Mouse (Mus musculus): Measurements from ENCODE around the gene Ltbp3. TPM values are rescaled to one million over a fixed set of nuclear protein-coding genes. Genes with fewer than 3 reads are reported as not detected.

Gene Ltbp3
- polyA plus RNA-seq, 3 experiments from 2014 or later: 0.77 TPM; not detected in 2

- ATAC-seq: no peak
Observed at GRCm38 (mm10) chr19:5807740-5808139, 67.0 kb downstream of the Ltbp3 start.

Other genes starting within 250 kb of the Ltbp3 start
- gene 1700020D05Rik, start 237.1 kb upstream of the Ltbp3 start, polyA plus RNA-seq (2017; shearing (Covaris generic)): under 1 TPM; 0.44 to 0.82 (median 0.70) TPM
- 10 to 100 TPM; 11.7 to 26.7 (median 20.0) TPM for gene Snx32, start 230.4 kb upstream of the Ltbp3 start, polyA plus RNA-seq (2017; shearing (Covaris generic))
- not detected for gene Ovol1, start 180.3 kb upstream of the Ltbp3 start, polyA plus RNA-seq (2017; shearing (Covaris generic))
- 1 to 10 TPM; 5.8 to 7.4 (median 6.5) TPM for gene Ap5b1, start 172.9 kb upstream of the Ltbp3 start, polyA plus RNA-seq (2017; shearing (Covaris generic))
- 100 to 1,000 TPM in 1 of 3 experiments, 10 to 100 TPM in 2; 40.8 to 104 (median 97.1) TPM for gene Rnaseh2c, start 139.0 kb upstream of the Ltbp3 start, polyA plus RNA-seq (2017; shearing (Covaris generic))
- gene Kat5, start 130.7 kb upstream of the Ltbp3 start, polyA plus RNA-seq (2017; shearing (Covaris generic)): 10 to 100 TPM; 34.5 to 46.1 (median 42.4) TPM
- gene Rela, start 103.4 kb upstream of the Ltbp3 start, polyA plus RNA-seq (2017; shearing (Covaris generic)): 100 to 1,000 TPM in 2 of 3 experiments, 10 to 100 TPM in 1; 95.8 to 144 (median 126) TPM
- gene Sipa1, start 77.2 kb upstream of the Ltbp3 start, polyA plus RNA-seq (2017; shearing (Covaris generic)): 10 to 100 TPM; 23.3 to 28.7 (median 25.0) TPM
- 1 to 10 TPM; 6.6 to 8.7 (median 7.8) TPM for gene Map3k11, start 52.2 kb upstream of the Ltbp3 start, polyA plus RNA-seq (2017; shearing (Covaris generic))
- gene Pcnx3, start 52.0 kb upstream of the Ltbp3 start, polyA plus RNA-seq (2017; shearing (Covaris generic)): 10 to 100 TPM; 14.8 to 26.0 (median 21.1) TPM
- 1 to 10 TPM; 1.5 to 5.7 (median 2.6) TPM for gene Kcnk7, start 36.5 kb upstream of the Ltbp3 start, polyA plus RNA-seq (2017; shearing (Covaris generic))
- gene Ehbp1l1, start 14.6 kb upstream of the Ltbp3 start, polyA plus RNA-seq (2017; shearing (Covaris generic)): 10 to 100 TPM; 12.5 to 43.4 (median 19.4) TPM
- 10 to 100 TPM; 13.0 to 57.6 (median 36.1) TPM for gene Fam89b, start 11.3 kb upstream of the Ltbp3 start, polyA plus RNA-seq (2017; shearing (Covaris generic))
- 10 to 100 TPM; 14.2 to 19.5 (median 15.4) TPM for gene Scyl1, start 30.5 kb downstream of the Ltbp3 start, polyA plus RNA-seq (2017; shearing (Covaris generic))
- 10 to 100 TPM; 57.3 to 71.3 (median 60.1) TPM for gene Frmd8, start 134.4 kb downstream of the Ltbp3 start, polyA plus RNA-seq (2017; shearing (Covaris generic))
- gene Slc25a45, start 136.9 kb downstream of the Ltbp3 start, polyA plus RNA-seq (2017; shearing (Covaris generic)): 10 to 100 TPM; 48.8 to 54.8 (median 54.1) TPM
- 1 to 10 TPM in 1 of 3 experiments, under 1 TPM in 2; 0.36 to 1.1 (median 0.66) TPM for gene Tigd3, start 153.2 kb downstream of the Ltbp3 start, polyA plus RNA-seq (2017; shearing (Covaris generic))
- 100 to 1,000 TPM; 157 to 198 (median 189) TPM for gene Dpf2, start 172.1 kb downstream of the Ltbp3 start, polyA plus RNA-seq (2017; shearing (Covaris generic))
- gene Cdc42ep2, start 183.9 kb downstream of the Ltbp3 start, polyA plus RNA-seq (2017; shearing (Covaris generic)): under 1 TPM in 2 of 3 experiments, not detected in 1; 0.32 to 0.52 TPM
- 10 to 100 TPM; 14.2 to 20.4 (median 14.7) TPM for gene Pola2, start 223.3 kb downstream of the Ltbp3 start, polyA plus RNA-seq (2017; shearing (Covaris generic))
- gene Slc22a20, start 245.2 kb downstream of the Ltbp3 start, polyA plus RNA-seq (2017; shearing (Covaris generic)): not detected